17 mouse cellular contexts compared by ENCODE assay signal in the genomic region with DNA sequence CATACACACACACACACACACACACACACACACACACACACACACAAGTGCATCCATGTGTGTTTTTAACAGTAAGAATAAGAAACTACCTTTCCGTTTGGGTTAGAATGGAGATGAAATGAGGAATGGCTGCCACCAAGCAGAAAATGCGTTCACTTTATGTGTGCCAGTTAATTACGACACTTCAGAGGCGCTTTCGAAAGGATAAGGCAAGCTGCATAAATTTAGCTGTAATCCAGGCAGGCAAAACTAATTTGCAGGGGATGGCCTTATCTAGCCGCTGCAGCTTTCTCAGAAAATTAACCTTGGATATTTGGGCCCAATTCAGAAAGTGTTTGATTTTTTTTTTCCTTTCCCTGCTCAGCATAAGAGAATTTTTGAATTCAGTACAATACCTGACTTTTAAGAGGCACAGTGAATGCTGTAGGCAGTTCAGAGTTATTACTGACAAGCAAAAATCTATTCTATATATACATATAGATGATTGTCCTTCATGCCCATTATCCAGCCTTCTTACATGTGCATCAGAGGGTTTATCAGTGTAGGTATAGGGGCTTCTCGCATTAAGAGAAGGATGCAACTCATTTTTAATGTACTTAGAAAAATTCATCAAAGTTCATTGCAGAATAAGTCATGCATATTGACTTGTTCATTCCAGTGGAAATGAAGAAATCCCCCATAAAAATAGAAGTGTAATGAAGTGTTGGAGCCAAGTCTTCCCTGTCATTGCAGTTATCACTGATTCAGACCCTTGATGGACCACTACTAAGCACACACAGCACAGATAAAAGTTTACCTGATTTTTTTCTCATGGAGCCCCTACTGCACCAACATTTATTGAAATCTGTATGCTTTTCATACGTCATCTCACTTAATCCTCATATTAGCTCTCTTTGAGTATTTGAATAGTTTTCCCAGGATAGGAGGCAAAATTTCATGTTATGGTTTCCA.
DNase-seq lines count a peak whose midpoint lies in the region; ATAC-seq and TF ChIP-seq lines count a peak whose summit lies in the region.
"Had no signal": no experiment of that assay in that cellular context is flagged by ENCODE, and none has a peak within 500 bp of the region (broad histone marks: within the 10 kb centered on the region; RNA-seq: fewer than 3 reads in every experiment).

No protein-coding gene starts in this region.

- H3K4me3 ChIP-seq in hindbrain, embryonic 13.5 days: no peak overlapping the region
- H3K4me3 ChIP-seq in hindbrain, embryonic 10.5 days: no peak overlapping the region
- H3K4me3 ChIP-seq in forebrain, embryonic 12.5 days (replicated peaks): no peak overlapping the region
- no peak overlapping the region for H3K4me3 ChIP-seq in forebrain, postnatal 0 days (ENCODE audit: low read depth, low read length)
- no peak overlapping the region for H3K4me3 ChIP-seq in midbrain, postnatal 0 days (ENCODE audit: low read depth, low read length)
- H3K4me3 ChIP-seq: embryonic facial prominence, embryonic 15.5 days; limb, embryonic 12.5 days; liver, embryonic 13.5 days had no signal

- no peaks in the 10 kb centered on the region for H3K27me3 ChIP-seq in hindbrain, embryonic 13.5 days
- H3K27me3 ChIP-seq in hindbrain, embryonic 10.5 days (ENCODE audit: insufficient read depth, poor library complexity, severe bottlenecking): no peaks in the 10 kb centered on the region
- no peaks in the 10 kb centered on the region for H3K27me3 ChIP-seq in forebrain, embryonic 12.5 days
- no peaks in the 10 kb centered on the region for H3K27me3 ChIP-seq in forebrain, postnatal 0 days (ENCODE audit: insufficient read depth, low read length)
- no peaks in the 10 kb centered on the region for H3K27me3 ChIP-seq in midbrain, postnatal 0 days (ENCODE audit: insufficient read depth, low read length)
- H3K27me3 ChIP-seq: embryonic facial prominence, embryonic 15.5 days; limb, embryonic 12.5 days; liver, embryonic 13.5 days had no signal

- no peak overlapping the region for H3K4me2 ChIP-seq in hindbrain, embryonic 13.5 days
- H3K4me2 ChIP-seq in forebrain, embryonic 12.5 days: no peak overlapping the region
- H3K4me2 ChIP-seq in forebrain, postnatal 0 days (ENCODE audit: low read depth): peak overlapping the region; percentile 17; the same call in 1 of the 2 replicates
- H3K4me2 ChIP-seq in midbrain, postnatal 0 days (ENCODE audit: low read depth, low read length, poor library complexity, severe bottlenecking): no peak overlapping the region
- H3K4me2 ChIP-seq: embryonic facial prominence, embryonic 15.5 days; limb, embryonic 12.5 days; liver, embryonic 13.5 days had no signal

- no peak overlapping the region for H3K9ac ChIP-seq in hindbrain, embryonic 13.5 days
- no peak overlapping the region for H3K9ac ChIP-seq in forebrain, embryonic 12.5 days
- 0 out of 2 replicates have a peak overlapping the region, but pooled peaks have one; percentile 18 for H3K9ac ChIP-seq in forebrain, postnatal 0 days
- H3K9ac ChIP-seq in midbrain, postnatal 0 days (replicated peaks; ENCODE audit: low read length, poor library complexity, severe bottlenecking): no peak overlapping the region
- H3K9ac ChIP-seq: embryonic facial prominence, embryonic 15.5 days; limb, embryonic 12.5 days; liver, embryonic 13.5 days had no signal

- 0 out of 2 replicates have a peak overlapping the region, but pooled peaks have one; percentile 30 for H3K27ac ChIP-seq in hindbrain, embryonic 13.5 days
- no peak overlapping the region for H3K27ac ChIP-seq in hindbrain, embryonic 10.5 days
- H3K27ac ChIP-seq in forebrain, embryonic 12.5 days: no peak overlapping the region
- H3K27ac ChIP-seq in forebrain, postnatal 0 days (ENCODE audit: low read depth, low read length): no peak overlapping the region
- H3K27ac ChIP-seq in midbrain, postnatal 0 days (ENCODE audit: low read depth, low read length): 0 out of 2 replicates have a peak overlapping the region, but pooled peaks have one; percentile 38
- H3K27ac ChIP-seq: embryonic facial prominence, embryonic 15.5 days; limb, embryonic 12.5 days; liver, embryonic 13.5 days had no signal

- no peak for TF ChIP-seq CTCF in forebrain, postnatal 0 days (IDR thresholded peaks at IDR 0.05; ENCODE audit: low read depth)
- no peak for TF ChIP-seq CTCF in midbrain, postnatal 0 days (IDR thresholded peaks at IDR 0.05)

- H3K36me3 ChIP-seq in hindbrain, embryonic 13.5 days: no peaks in the 10 kb centered on the region
- H3K36me3 ChIP-seq in hindbrain, embryonic 10.5 days: no peaks in the 10 kb centered on the region
- no peaks in the 10 kb centered on the region for H3K36me3 ChIP-seq in forebrain, embryonic 12.5 days (replicated peaks)
- no peaks in the 10 kb centered on the region for H3K36me3 ChIP-seq in forebrain, postnatal 0 days (ENCODE audit: insufficient read depth)
- no peaks in the 10 kb centered on the region for H3K36me3 ChIP-seq in midbrain, postnatal 0 days (ENCODE audit: insufficient read depth, low read length)
- H3K36me3 ChIP-seq: embryonic facial prominence, embryonic 15.5 days; limb, embryonic 12.5 days; liver, embryonic 13.5 days had no signal

- 0 out of 2 replicates have a peak, but pooled peaks have one; percentile 59 for ATAC-seq in hindbrain, embryonic 13.5 days (ENCODE audit: low FRiP score)
- ATAC-seq in forebrain, embryonic 12.5 days (ENCODE audit: low FRiP score): peak; percentile 75; the same call in 1 of the 2 replicates
- peak; percentile 68 for ATAC-seq in forebrain, postnatal 0 days
- peak; percentile 80 for ATAC-seq in midbrain, postnatal 0 days (ENCODE audit: low FRiP score)

- H3K9me3 ChIP-seq in hindbrain, embryonic 13.5 days: no peaks in the 10 kb centered on the region
- no peaks in the 10 kb centered on the region for H3K9me3 ChIP-seq in hindbrain, embryonic 10.5 days
- no peaks in the 10 kb centered on the region for H3K9me3 ChIP-seq in forebrain, embryonic 12.5 days
- H3K9me3 ChIP-seq in forebrain, postnatal 0 days (ENCODE audit: low read length): no peaks in the 10 kb centered on the region
- H3K9me3 ChIP-seq in midbrain, postnatal 0 days (ENCODE audit: low read length): no peaks in the 10 kb centered on the region
- H3K9me3 ChIP-seq: embryonic facial prominence, embryonic 15.5 days; limb, embryonic 12.5 days; liver, embryonic 13.5 days had no signal

- no peak for DNase-seq in hindbrain, embryonic 10.5 days (ENCODE audit: low spot score)
- peak; percentile 40 for DNase-seq in forebrain, postnatal 0 days
- peak; percentile 40 for DNase-seq in midbrain, postnatal 0 days (ENCODE audit: low spot score)
- DNase-seq in adipocyte (ENCODE audit: low spot score): no peak
- DNase-seq in thymus, postnatal 36 days: no peak
- DNase-seq: cerebellum, adult 2 months; gastrocnemius, postnatal 10 days; heart, adult 18-20 months; kidney, adult 18-20 months; kidney, postnatal 10 days; layer of hippocampus, adult 9-11 months; liver, embryonic 13.5 days; thymus, adult 18-20 months had no signal

- WGBS in hindbrain, embryonic 13.5 days: 65% methylated on average over 8 of the region's 8 CpGs
- 85% methylated on average over 8 of the region's 8 CpGs for WGBS in hindbrain, embryonic 10.5 days
- WGBS in forebrain, embryonic 12.5 days: 58% methylated on average over 8 of the region's 8 CpGs
- 27% methylated on average over 8 of the region's 8 CpGs for WGBS in forebrain, postnatal 0 days
- WGBS in midbrain, postnatal 0 days: 32% methylated on average over 8 of the region's 8 CpGs

- no peaks in the 10 kb centered on the region for H3K4me1 ChIP-seq in hindbrain, embryonic 13.5 days (replicated peaks)
- H3K4me1 ChIP-seq in hindbrain, embryonic 10.5 days (replicated peaks): no peaks in the 10 kb centered on the region
- H3K4me1 ChIP-seq in forebrain, embryonic 12.5 days: no peaks in the 10 kb centered on the region
- H3K4me1 ChIP-seq in forebrain, postnatal 0 days (ENCODE audit: insufficient read depth): no peaks in the 10 kb centered on the region; the same call in 1 of the 2 replicates
- H3K4me1 ChIP-seq in midbrain, postnatal 0 days (ENCODE audit: insufficient read depth, low read length): no peaks in the 10 kb centered on the region
- H3K4me1 ChIP-seq: embryonic facial prominence, embryonic 15.5 days; limb, embryonic 12.5 days; liver, embryonic 13.5 days had no signal

Comparison
In these comparisons a context has a peak if more than half of its experiments do, and no peak if none do; other contexts are left out.
1. H3K27ac ChIP-seq: peak in hindbrain, embryonic 13.5 days (single experiment) and midbrain, postnatal 0 days (single experiment); none in hindbrain, embryonic 10.5 days (single experiment), forebrain, embryonic 12.5 days (single experiment) and forebrain, postnatal 0 days (single experiment).
2. DNase-seq: peak in forebrain, postnatal 0 days (single experiment) and midbrain, postnatal 0 days (single experiment); none in hindbrain, embryonic 10.5 days (single experiment), adipocyte (single experiment) and thymus, postnatal 36 days (0 of 2).
3. Peak in every context shown above with its lines, with median percentiles within 50 percentile points of each other: ATAC-seq.